Mouse (Mus musculus) liver, embryonic 14.5 days (tissue): ENCODE data around the gene Bves.

ENCODE experiments used
- CTCF ChIP-seq: IDR thresholded peaks from 2 replicates; pipeline ENCODE4 v1.5.1; 2016; ENCODE audit warnings: antibody characterized with exemption, low read depth, control low read depth
- EP300 ChIP-seq: IDR thresholded peaks from 2 replicates; pipeline ENCODE4 v1.6.1; 2016; ENCODE audit warnings: antibody characterized with exemption, low read depth

GRCm38 (mm10) chr10:45339106-45339505 is 3.5 kb downstream of the Bves start:
- TF ChIP-seq CTCF, result no peak
- TF ChIP-seq EP300, result no peak
